Mouse (Mus musculus): ENCODE data around the gene Itk.
A peak's percentile ranks its signal among the peaks of the same experiment; 100 is the strongest.

Itk gene

DNA sequence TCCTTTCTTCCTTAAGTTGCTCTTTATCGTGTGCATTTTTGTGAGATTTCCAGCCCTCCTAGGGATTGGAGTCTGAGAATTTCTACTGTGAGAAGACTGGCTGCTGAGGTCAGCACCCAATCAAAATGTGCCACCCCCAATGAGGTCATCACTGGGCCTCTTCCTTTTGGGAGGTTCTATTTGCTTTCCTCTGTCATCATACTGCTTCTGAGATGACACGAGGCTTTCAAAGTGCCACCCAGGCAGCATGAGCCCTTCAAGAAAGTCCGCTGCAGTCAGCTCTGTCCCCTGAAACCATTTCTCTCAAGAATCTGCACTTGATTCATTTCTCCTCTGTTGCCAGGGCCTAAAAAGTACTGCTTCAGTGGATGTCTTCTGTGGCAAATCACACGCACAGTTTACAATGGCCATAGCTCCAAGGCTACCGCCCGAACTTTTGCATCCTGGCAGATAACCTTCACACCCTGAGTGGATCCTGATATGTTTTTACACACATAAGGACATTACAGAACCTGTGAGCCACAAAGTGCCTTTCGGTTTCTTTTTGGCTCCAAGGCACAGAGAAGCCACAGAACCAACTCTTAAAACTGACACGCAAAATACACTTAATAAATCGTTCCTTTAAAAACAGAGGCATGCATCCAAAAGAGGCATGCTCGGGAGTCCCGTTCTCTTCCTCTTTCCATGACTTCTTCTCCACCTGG is 80.9 kb downstream of the Itk start:
- no peak for DNase-seq (ENCODE audit: low read depth, low spot score)

DNA sequence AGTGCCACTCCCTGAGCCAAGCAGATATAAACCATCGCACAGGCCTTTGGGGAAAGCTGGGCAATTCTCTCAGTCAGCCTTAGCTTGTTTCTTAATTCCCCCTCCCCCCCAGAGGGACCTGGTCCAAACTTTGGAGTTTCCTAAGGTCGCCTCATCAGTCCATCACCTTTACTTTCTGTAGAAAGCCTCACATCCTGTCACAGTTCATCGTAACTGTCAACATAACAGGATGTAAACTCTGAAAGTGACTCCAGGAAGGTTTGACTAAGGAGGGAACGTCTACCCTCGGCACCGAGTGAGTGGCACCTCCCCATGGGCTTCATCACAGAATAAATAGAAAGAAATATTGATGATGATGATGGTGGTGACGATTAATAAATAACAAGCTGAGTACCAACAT is 81.5 kb downstream of the Itk start:
- DNase-seq (ENCODE audit: low read depth, low spot score) = no peak

DNA sequence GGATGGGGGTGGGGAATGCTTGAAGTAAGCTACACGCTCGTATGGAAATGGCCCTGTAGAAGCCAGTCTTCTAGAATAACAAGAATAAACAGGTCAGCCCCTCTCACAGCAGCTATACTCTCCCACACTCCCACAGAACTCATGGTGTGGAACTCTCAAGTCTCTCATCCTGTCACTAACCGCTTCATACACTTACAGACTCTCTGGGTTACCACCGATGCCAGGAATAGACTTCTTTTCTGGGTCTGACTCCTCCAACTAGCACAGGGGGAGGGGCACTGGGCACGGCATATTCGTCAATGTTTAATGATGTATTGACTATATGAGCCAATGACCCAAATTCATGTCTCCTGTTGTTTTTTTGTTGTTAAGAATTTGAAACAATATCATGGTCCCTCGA is 82.5 kb downstream of the Itk start:
- no peak for DNase-seq (ENCODE audit: low read depth, low spot score)

DNA sequence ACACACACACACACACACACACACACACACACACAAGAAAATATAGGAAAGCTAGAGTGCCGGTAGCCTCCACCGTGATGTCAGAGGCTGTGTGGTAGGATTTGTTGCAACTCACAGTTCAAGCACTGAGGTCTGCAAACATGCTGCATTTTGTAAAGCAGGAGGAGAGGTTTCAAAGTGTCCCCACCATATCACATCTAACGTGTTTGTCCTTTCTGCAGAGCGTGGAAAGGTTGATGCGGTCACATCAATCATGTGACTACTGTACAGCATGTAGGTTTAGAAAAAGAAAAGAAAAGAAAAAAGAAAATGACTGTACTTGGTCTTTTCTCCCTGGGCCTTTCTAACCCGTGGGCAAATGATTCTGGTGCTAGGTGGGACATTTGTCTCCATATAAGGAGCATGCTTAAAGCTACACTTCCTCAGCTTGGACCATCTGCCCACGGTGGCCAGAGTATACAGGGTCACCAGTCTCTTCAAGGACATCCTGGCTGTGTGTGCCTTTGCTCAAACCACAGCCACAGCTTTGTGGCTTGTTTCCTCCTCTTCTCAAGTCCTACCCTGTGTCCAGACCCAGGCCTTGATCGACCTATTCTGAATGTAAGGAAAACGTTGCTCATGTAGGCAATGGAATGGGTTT is 83.3 kb downstream of the Itk start:
- DNase-seq (ENCODE audit: low read depth, low spot score) = no peak

DNA sequence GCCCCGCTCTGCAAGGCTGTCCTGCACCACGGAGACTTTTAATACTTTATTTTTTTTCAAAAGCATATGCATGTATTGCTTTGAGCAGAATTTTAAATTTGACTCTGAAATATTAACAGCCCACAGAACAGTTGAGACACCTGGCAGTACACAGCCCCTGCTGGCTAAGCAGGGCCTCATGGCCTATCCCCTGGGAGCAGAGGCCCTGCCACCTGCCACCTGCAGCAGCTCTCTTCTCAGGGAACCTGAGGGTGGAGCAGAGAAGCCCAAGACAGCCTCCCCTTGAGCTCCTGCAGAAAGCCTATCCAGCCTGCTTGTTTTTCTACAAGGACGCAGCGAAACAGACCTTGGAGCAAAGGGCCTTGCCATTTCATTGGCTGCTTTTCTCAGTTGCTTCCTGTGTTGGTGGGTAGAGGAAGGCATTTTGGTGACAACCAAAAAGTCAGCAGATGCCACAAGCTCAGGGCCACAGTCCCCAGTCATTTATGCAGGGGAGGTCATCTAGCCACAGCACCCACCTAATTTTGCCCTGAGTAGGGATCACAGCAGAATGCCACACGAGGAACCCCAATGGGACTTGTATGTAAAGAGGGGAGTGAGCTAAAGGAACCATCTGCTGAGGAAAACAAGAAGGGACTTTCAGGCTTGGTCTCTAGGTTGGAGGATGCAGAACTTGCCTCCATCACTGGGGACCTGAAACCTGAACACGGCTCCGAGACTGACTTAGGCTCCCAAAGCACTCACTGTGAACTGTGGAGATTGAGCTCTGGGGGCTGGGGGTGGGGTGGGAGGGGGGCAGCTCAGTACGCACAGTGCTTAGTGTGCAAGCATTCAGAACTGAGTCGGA is 84.2 kb downstream of the Itk start:
- DNase-seq (ENCODE audit: low read depth, low spot score) = no peak

DNA sequence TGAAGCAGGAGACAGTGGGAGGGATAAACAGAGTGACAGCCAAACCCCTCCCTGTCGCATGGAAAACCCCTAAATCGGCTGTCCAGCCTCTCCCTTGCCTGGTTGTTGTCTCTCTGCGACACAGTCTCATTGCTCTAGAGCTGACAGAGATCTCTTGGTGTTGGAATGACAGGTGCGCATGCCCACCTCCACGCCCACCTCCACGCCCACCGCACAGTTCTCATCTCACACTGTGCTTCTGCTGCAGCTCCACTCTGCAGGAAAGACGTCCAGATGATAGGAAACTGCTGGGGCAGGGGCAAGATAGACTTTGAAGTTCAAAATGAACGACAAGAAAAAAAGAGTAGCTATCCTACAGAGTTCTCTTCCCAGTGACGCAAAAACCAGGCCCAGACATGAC is 85.2 kb downstream of the Itk start:
- no peak for DNase-seq (ENCODE audit: low read depth, low spot score)

DNA sequence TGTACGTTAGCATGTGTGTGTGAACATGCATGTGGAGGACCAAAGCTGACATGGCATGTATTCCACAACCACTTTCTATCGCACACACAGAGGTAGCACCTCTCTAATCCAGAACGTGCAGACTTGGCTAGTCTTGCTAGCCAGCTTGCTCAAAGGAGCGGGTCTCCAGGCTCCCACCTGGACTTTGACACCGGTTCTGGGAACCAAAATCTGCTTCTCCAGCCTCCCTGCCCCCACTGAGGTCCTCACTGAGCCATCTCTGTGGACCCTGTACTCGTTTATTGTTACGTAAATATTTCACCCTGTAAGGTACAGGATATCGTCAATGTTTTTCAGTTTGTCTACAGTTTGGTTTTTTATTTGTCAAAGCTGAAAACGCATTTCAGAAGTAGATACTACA is 86.8 kb downstream of the Itk start:
- DNase-seq (ENCODE audit: low read depth, low spot score) = no peak

DNA sequence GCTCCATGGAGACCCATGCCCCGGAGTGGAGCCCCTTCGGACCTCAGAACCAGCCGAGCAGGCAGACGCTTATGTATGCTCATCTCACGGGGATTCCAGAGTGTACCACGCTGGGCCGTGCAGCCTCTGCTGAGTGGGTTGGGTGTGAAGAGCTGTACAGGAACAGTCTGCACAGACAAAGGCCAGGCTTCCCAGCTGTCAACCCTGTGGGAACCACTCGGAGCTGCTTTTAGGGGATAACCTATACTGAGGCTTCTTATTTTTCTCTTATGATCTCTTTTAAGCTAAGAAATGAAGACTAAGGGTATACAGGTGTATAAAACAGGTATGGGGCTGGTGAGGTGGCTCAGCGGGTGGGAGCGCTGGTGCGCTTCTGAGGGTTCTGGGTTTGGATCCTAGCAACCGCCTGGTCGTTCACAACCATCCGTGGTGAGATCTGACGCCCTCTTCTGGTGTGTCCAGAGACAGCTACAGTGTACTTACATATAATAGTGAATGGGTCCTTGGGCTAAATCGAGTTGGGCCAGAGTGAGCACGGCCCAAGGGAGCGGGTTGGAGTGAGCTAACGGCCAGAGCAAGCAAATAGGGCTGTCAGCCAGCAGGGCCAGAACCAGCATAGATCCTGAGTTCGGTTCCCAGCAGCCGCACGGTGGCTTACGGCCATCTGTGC is 87.6 kb downstream of the Itk start:
- no peak for DNase-seq (ENCODE audit: low read depth, low spot score)

DNA sequence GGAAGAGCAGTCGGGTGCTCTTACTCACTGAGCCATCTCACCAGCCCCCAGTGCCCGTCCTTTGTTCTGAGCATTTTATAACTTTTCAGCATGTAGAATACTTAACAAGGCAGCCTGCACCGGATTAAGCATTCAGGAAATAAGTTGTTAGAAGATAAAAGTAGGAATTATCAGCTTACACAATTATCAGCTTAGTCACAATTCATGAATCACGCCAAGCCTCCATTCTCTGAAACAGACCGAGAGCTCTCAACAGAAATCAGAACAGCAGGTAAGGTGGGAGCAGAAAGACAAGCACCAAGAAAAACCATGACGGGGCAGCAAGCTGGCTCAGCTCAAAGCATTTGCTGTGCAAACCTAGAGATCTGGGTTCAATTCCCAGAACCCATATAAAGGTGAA is 89.4 kb downstream of the Itk start:
- no peak for DNase-seq (ENCODE audit: low read depth, low spot score)

DNA sequence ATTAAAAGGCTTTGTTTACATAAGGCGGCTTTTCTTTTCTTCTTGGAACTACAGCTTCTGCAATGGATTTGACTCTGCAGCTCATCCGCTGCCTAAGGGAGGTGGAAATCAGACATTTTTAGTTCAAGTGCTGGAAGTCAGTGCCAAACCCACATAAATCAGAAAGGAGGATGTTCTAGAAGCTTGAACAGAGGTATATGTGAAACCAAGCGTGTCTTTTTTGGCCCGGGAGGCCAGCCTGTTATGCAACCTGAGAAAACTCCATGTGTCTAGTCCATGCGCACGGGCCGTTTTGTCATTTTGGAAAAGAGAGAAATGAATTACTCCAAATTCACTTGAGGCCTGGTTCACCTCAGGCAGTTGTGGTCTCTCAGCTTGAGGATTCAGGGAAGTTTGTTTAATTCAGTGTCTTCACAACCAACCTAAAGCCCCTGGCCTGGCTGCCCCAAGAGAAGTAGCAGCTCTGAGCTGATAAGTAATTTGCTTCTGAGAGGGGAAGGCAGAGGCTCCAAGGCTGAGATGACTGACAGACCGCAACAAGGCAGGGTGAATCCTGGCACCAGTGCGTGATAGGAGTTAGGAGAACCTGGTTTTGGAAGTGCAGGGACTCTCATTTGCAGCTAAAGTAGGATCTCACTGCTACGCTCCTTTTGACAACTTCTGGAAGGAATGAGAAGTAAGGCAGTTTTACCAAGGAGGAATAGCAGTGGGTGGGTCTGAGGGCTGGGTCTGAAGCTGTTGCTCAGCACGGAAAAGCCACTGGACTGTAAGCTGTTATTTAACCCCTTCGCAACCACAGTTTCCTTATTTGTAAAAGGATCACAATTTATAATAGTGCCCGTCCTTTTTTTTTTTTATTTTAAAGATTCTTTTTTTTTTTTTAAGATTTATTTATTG is 90.2 kb downstream of the Itk start:
- no peak for DNase-seq (ENCODE audit: low read depth, low spot score)

DNA sequence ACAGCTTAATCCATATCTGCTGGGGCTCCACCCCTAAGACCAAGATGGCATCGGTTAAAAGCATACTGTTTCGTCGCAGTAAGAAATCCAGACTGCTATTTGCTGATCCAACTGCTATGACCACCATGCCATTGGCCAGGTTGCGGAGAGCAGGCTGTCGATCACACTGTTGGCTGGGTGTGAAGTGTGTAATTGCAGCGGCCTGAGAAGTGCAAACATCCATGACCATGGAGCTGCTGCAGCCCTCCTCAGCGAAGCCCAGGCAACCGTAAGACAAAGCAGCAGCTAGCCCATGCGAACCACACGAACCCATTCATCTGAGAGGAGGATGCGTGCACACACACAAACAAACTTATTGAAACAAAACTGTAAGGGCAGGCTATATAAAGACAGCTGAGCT is 94.9 kb downstream of the Itk start:
- no peak for DNase-seq (ENCODE audit: low read depth, low spot score)

DNA sequence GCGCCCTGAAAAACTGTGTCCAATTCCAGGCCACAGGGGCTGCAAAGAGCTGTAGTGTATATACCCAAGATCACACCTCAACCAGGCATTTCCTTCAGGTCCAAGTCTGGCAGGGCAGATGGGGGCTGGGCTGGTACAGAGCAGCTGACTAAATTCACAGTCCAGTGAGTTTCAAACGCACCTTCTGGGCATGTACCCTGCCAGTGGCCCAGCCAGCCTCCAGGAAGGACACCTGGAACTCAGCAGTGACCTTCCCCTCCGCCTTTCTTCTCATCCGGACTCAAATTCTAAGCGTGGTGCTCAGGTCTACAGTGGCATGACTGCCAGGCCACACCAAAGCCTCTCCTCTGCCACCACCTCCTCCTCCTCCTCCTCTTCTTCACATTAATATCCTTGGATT is 95.8 kb downstream of the Itk start:
- DNase-seq (ENCODE audit: low read depth, low spot score) = no peak

DNA sequence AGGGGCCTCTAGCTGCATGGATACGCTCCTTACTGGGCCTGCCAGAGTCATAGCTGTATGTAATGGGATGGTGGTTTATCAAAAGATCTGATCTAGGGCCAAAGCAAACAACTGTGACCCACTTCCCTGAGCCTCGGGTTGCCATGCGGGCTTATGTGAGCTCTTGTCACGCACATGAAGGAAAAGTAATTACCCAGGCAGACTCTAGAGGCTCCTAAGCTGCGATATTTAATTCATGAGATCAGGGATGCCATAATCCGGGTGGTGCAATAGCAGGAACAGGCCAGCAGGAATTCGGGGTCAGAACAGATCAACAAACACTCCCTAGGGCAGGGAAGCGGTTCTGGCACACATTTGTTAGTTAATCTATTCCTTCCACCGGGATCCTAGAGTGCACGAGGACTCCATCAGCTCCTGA is 98.3 kb downstream of the Itk start:
- DNase-seq (ENCODE audit: low read depth, low spot score) = peak; percentile 36

DNA sequence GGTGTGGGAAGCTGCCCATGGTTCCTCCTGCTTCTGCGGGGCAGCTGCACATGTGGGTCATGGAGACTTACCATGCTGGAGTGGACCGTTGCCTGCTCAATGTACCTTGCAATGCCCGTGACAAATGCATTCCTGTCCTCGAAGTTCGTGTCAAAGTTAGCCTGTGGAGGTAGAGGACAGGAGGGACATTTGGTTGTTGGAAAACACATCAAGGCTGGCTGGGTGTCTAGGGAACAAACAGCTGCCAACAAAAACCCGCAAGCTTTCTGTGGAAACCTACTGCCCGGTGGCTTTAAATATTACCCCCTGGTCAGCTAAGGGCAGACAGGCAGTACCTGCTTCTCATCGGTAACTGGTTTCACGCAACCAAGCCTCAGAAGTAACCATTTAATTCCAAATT is 99.8 kb downstream of the Itk start:
- DNase-seq (ENCODE audit: low read depth, low spot score) = no peak

DNA sequence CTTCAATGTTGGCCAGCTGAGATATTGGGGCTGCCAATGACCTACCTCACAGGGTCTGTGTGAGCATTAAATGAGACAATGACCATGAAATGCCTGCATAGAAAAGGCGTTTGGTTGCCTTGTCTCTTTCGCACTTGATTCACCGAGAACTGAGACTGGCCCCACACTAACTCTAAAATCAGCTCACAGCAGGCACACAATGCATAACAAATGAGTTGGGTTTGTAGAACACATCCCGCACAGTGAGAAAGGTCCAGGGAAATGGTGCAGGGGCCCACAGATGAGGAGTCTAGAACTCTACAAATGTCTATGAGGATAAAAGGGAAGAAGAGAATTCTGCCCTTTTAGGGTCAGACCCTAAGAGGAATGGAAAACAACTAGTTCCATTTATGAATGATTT is 100.3 kb downstream of the Itk start:
- no peak for DNase-seq (ENCODE audit: low read depth, low spot score)

DNA sequence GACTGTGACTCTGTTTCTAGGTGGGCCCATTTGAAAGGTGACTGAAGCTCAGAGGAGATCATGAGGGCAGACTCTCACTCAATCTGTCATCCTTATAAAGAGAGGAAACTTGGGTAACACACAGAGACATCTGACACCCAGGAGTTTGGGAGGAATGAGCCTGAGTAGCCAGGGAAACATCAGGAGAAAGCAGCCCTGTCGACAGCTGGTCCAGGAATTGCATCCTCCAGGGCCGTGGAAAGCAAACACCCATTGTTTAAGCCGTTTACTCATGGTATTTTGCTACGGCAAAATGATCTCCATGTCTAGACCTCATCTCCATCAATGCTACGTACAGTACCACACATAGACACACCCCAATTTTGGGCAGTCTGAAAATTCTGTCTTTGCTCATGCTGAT is 101.2 kb downstream of the Itk start:
- DNase-seq (ENCODE audit: low read depth, low spot score) = no peak

DNA sequence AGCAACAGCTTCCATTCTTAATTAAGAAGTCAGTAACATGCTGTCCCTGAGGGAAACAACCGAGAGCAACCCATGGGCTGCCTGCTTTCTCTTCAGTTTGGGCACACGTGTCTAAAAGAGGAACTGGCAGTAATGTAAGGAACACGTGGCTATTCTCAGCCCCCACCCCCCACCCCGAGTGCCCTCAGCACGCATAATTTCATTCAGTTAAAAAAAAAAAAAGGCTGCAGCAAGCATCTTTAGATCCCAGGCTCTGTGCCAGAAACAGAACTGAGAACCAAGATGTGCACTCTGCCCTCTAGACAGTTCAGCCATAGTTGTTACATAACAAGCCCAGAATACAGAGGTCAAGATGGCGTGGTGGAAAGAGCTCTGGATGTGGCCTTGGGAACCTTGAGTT is 102.5 kb downstream of the Itk start:
- no peak for DNase-seq (ENCODE audit: low read depth, low spot score)

DNA sequence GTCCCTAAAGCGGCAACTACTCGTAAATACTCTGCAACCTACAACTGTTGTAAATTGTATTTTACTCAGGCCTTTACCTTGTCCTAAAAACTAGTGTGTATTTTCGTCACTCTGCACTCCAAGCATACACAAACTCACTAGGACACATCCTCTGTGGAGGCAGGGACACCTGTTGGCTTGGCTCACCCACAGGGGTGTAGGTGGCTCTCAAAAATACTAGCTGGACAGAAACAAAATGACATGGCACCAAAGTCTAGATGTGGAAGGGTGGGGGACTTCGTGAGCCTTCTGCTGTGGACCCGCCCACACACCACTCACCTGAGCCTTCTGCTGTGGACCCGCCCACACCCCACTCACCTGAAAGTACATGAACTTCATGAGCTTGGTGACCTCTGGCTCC is 105.5 kb downstream of the Itk start:
- DNase-seq (ENCODE audit: low read depth, low spot score) = no peak

DNA sequence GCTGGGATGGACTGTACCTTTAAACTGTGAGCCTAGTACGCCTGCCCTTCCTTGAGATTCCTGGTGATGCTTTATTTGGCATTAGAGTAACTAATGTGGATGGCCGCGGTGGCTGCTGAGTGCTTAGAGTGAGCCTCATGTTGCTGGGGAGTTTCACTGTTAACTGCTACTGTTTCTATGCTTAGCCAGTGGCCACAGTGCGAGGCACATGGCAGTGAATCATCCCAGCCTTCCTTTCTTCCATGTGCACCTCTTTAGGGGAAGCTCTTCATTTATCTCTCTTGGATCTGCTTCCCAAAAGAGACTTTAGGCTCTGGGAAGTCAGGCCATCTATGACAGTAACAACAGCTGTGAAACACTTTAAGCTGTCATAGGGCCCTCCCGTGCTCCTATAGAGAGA is 106.7 kb downstream of the Itk start:
- DNase-seq (ENCODE audit: low read depth, low spot score) = no peak

DNA sequence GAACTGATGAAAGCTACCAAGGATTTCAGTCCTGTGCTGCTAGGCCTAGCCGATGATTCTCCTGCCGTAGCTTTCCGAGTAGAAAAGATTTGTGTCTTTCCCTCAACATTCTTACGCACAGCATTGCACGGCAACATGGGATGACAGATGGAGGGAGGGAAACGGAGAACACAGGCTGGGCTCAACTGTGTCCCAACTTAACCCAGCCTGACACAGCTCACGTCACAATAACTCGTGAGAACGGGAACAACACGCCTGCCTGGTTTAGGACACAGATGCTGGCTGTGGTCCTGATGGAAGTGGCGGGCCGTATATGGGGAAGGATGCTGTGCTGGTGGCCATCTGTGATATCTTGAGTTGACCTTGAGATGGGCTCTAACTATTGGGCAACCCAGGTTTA is 110.6 kb downstream of the Itk start:
- no peak for DNase-seq (ENCODE audit: low read depth, low spot score)

DNA sequence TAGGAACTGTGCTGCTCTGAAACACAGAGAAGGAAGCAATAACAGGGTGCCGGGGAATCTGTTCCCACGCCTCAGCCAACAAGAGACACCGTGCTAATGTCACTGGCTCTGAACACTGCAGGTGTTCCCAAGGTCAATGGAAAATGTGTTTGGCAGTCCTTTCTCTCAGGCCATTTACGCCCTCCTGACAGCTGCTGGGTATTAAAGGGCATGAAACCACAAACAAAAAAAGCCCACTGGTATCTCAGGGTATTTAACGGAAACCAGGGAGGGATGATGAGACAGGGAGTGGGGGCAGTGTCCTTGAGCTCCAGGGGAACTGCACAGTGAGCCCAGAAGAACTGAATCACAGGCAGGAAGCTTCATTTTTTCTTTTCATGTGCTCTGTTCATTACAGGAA is 111.2 kb downstream of the Itk start:
- no peak for DNase-seq (ENCODE audit: low read depth, low spot score)
